Mouse (Mus musculus): Measurements from ENCODE around the gene Asic2.

DNA sequence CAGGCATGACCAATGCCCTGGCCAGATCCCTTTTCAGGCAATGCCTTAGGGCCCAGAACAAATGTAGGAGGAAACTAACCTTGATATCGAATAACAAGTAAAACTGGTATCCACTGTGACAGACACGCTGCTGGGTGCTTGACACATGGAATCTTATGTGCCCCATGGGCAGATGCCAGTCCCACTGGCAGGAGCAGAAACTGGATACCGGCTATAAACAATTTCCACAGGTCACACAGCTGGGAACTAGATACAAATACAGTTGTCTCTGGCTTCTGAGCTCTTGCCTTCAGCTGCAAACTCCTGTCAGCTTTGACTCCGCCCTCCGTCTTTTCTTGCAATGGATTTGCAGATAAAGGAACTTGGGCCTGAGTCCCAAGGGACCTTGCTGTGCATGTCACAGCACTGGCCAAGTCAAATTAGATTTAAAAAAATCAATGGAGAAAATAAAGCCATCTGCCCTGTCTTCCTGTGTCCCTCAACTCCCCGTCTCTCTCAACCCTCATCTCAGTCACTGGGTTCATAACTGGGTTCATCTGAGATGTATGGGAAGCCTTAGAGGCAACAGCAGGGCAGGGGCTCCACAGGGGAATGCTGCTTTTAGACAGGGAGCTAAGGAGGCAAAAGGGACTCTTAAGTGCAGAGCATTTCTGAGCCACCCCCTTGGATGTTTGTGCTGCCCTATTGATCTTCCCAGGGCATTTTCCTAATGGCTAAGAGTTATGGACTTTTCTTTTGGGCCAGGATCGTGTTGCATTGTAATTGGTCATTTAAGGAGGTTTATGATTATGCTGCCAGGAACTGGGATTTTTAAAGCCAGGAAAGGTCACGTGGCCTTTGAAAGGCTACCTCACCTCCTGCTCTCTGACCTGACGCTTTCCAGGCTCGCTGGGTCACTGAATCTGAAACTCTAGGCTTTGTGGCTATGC, 598.5 kb downstream of the Asic2 start:
- TF ChIP-seq TAL1 (IDR thresholded peaks at IDR 0.05; ENCODE audit: low read length) = no peak
- TF ChIP-seq GATA1 (IDR thresholded peaks at IDR 0.05; ENCODE audit: low read length) = no peak
